Mouse (Mus musculus) cortical plate, adult 2 months (tissue): ENCODE results near the gene Lrrc39. TPM values are rescaled to one million over a fixed set of nuclear protein-coding genes. Genes with fewer than 3 reads are reported as not detected.

ENCODE experiments used
- H3K27ac ChIP-seq: fragments of 200-500 bp; 2 replicates; pipeline ENCODE4 v1.5.1; 2012; ENCODE audit warnings: low read length, control low read depth, inconsistent platforms; ENCODE audit not compliant: insufficient read depth
- H3K4me1 ChIP-seq: fragments of 200-500 bp; 2 replicates; pipeline ENCODE4 v1.6.1; 2011; ENCODE audit warnings: low read length; ENCODE audit not compliant: control insufficient read depth, insufficient read depth
- H3K4me3 ChIP-seq: fragments of 200-500 bp; 2 replicates; pipeline ENCODE4 v1.5.1; 2011; ENCODE audit warnings: mild to moderate bottlenecking, low read length, control low read depth; ENCODE audit not compliant: insufficient read depth
- CTCF ChIP-seq: fragments of 200-500 bp; IDR thresholded peaks from 2 replicates; pipeline ENCODE4 v1.5.1; 2011; ENCODE audit warnings: mild to moderate bottlenecking, control low read depth, low read length; ENCODE audit not compliant: insufficient read depth; ENCODE audit errors: extremely low read depth
- POLR2A ChIP-seq: fragments of 200-500 bp; IDR thresholded peaks from 2 replicates; pipeline ENCODE4 v1.6.1; 2011; ENCODE audit warnings: mild to moderate bottlenecking, low read length, control low read depth; ENCODE audit not compliant: insufficient read depth; ENCODE audit errors: extremely low read depth
- polyA plus RNA-seq: library from polyadenylated mRNA; depleted of rRNA; stranded (reverse); fragments of >200 nt; gene quantifications from 2 replicates; pipeline ENCODE4 v1.2.3, GENCODE M21; 2012; rRNA removed

Gene Lrrc39
- polyA plus RNA-seq = 0.19 and 0.32 TPM in 2 replicates

DNA sequence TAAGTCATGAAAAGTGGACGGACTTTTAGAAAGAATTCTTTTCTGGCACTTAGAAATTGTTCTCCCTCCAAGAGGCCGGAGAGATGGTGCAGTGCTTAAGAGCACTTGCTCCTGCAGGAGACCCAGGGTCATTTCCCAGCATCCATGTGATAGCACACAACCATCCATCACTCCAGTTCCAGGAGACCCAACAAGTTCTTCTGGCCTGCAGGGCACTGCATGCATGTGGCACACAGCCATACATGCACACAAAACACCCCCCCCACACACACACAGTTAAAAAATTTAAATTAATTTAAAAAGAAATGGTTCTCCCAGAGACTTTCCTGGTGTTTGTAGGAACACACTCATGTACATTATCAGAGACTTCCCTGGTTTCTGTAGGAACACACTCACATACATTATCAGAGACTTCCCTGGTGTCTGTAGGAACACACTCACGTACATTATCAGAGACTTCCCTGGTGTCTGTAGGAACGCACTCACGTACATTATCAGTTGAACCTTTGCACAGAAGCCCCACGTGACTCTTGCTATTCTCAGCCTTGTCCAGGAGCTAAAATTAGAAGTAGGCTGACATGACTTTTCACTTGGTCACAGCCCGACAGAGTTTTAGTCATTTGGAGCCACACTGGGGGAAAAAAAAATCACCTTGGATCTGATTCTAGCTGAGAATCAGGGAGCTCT, at the start of gene Lrrc39:
Lrrc39 (plus strand) TSS at position 566 of the 687 bp plus-strand sequence.
- no peak within 1 kb of the TSS for H3K4me3 ChIP-seq
- no peaks in the 10 kb centered on the region for H3K4me1 ChIP-seq
- TF ChIP-seq POLR2A (no peak), CTCF (no peak)
- no peak within 1 kb of the TSS for H3K27ac ChIP-seq

DNA sequence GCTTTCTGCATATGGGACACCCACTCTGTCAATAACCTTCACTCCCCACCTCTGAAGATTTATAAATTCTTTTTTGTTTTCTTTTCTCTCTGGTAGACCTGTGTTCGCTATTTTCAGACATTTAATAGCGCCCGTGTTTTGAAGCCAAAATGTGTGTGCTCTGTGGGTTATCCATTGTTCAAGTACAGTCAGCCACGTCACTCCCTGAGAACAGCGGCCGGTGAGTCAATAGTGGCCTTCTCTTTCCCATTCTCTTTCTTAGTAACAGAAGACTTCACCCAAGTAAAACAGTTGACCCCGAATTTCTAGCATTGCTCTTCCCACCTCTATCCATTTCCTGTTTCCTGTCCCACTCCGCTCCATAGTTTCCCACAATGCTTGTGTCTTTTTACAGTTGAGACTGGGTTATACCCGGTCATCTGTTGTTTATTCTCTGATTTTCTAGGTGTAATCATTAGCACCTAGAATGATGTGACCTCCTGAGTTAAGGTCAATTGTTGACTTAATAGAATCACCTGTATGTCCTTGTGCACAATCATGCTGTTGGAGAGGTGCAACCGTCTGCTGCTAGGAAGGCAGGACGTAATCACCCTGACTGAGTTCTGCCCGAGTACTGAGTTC, 42.5 kb upstream of the Lrrc39 start:
- H3K27ac ChIP-seq = no peak overlapping the region
- no peak overlapping the region for H3K4me3 ChIP-seq
- no peaks in the 10 kb centered on the region for H3K4me1 ChIP-seq
- TF ChIP-seq CTCF (no peak), POLR2A (no peak)

DNA sequence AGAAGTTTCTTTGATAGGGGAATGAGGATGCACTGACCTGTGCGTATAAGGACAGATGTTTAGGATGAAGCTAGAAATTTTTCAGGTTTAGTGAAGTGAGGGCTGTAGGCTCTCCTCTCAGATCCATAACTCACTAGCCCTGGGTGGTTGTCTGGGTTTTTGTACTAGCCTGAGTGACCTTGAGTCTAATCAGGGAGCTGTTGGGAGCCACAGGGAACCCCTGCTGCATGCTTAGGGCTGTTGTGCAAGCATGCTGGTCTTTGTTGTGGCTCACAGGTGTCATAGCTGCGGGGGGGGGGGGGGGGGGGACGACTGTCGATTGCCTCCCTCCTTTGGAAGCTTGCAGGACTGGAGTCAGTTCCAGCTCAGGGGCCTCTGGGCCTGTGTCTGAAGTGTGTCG, 33.0 kb upstream of the Lrrc39 start:
- no peak overlapping the region for H3K4me3 ChIP-seq
- H3K4me1 ChIP-seq = peaks cover 1% of the 10 kb centered on the region; the same call in 1 of the 2 replicates
- no peak overlapping the region for H3K27ac ChIP-seq
- TF ChIP-seq POLR2A = no peak
- TF ChIP-seq CTCF = no peak

- Histone ChIP-seq H3K4me1 (peaks cover 1% of the 10 kb centered on the region; the same call in 1 of the 2 replicates), H3K27ac (no peak overlapping the region), H3K4me3 (no peak overlapping the region)
- TF ChIP-seq POLR2A (no peak), CTCF (no peak)
These were observed 31.9 kb upstream of the Lrrc39 start for GRCm38 (mm10) chr3:116530826-116531225.

DNA sequence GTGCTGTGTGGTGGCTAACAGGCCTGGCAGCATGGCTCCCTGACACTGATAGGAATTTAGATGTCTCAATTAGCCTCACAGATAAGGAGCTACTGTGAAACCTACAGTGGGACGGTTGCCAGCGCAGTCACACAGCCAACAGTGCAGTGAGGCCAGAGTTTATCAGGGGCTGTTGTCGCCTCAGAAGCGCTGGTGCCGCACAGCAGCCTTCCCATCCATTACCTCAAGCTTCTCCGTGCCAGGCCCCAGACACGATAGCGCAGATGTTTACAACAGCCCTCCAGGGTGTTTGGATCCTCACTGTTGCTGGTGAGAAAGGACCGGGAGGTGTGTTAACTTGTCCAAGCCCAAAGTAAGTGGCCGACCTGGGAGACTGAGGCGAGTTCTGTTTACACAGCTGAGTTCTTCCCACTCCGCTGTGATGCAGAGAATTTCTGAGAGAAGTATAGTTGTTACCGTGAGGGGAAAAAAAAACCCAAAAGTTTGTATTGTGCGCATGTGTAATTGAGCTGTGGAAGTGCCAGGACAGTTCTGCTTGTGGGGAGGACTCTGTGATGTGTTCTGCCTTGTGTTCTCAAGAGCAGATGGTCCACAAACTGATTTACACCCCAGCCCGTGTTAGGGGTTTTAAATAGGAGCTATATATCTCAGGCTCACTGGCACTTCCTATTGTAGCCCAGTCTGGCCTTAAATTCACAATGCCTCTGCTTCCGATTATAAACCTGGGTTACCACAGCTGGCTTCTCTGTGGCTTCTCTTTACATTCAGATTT, 26.2 kb upstream of the Lrrc39 start:
- Histone ChIP-seq H3K4me3 (no peak overlapping the region), H3K27ac (no peak overlapping the region), H3K4me1 (no peaks in the 10 kb centered on the region)
- no peak for TF ChIP-seq POLR2A
- TF ChIP-seq CTCF = no peak

- H3K27ac ChIP-seq = no peak overlapping the region
- no peak overlapping the region for H3K4me3 ChIP-seq
- no peak for TF ChIP-seq POLR2A
- no peak for TF ChIP-seq CTCF
- no peaks in the 10 kb centered on the region for H3K4me1 ChIP-seq
These were observed 25.6 kb upstream of the Lrrc39 start for GRCm38 (mm10) chr3:116537200-116537573.

DNA sequence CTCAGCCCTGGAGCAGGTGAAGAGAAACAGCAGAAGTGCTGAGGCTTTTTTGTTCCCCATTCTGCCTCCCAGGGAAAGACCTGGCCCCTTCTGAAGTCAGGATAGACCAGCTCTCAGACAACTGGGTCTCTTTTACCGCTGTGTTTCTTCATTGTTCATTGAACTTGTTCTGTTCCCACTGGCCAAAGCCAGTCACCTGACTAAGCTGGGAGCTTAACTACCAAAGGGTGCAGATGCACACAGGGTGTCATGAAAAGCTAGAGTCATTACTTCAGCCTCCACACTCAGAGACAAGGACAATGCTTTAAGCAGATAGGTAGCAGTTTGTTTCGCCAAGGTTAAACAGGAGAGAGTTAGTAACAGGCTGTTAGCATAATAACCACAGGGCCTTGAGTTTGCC, 20.7 kb upstream of the Lrrc39 start:
- no peak overlapping the region for H3K27ac ChIP-seq
- no peak overlapping the region for H3K4me3 ChIP-seq
- TF ChIP-seq CTCF = no peak
- TF ChIP-seq POLR2A = no peak
- no peaks in the 10 kb centered on the region for H3K4me1 ChIP-seq

- Histone ChIP-seq H3K4me1 (no peaks in the 10 kb centered on the region), H3K27ac (no peak overlapping the region), H3K4me3 (no peak overlapping the region)
- TF ChIP-seq POLR2A = no peak
- TF ChIP-seq CTCF = no peak
These were observed 20.2 kb upstream of the Lrrc39 start for GRCm38 (mm10) chr3:116542532-116542931.

DNA sequence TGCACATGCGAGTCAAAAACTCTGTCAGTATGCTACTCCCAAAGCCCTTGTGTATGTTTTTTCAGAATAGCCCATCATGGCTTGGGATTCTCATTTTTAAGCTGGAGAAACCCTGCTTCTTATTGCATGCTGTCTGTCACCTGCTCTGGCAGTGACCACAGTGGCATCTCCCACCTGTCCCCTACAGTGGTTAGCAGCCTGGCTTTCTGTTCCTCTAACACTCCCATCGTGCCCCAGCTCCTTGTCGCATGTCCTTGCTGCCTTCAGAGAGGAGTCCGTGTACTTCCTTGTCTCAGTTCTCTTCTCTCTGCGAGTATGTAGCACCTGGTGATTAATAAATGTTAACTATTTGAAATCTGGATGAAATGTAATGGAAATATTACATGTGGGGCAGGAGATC, 15.3 kb upstream of the Lrrc39 start:
- H3K4me1 ChIP-seq = no peaks in the 10 kb centered on the region
- no peak overlapping the region for H3K27ac ChIP-seq
- TF ChIP-seq CTCF (no peak), POLR2A (no peak)
- no peak overlapping the region for H3K4me3 ChIP-seq
